Mouse (Mus musculus) intestine, embryonic 14.5 days (tissue): Measurements from ENCODE around the gene Uqcrh. TPM values are rescaled to one million over a fixed set of nuclear protein-coding genes. Genes with fewer than 3 reads are reported as not detected.

Experiments
- polyA plus RNA-seq: library from polyadenylated mRNA; unstranded; fragments of >200 nt; fragmentation: Nextera tagmentation; extraction: Ambion mirVana; gene quantifications from 2 replicates; pipeline ENCODE4 v1.2.1, GENCODE M21; 2014

Uqcrh gene
- polyA plus RNA-seq, 1 experiment from 2014 or later, result 617 TPM

Other genes with a start within 250 kb of the Uqcrh start
- gene Mob3c, start 247.0 kb downstream of the Uqcrh start, polyA plus RNA-seq, result 10.7 and 13.4 TPM in 2 replicates
- 21.3 and 24.7 TPM in 2 replicates for gene Mknk1, start 235.9 kb downstream of the Uqcrh start, polyA plus RNA-seq
- not detected in 2 replicates for gene Kncn, start 190.7 kb downstream of the Uqcrh start, polyA plus RNA-seq
- not detected in 2 replicates for gene 6430628N08Rik, start 184.4 kb downstream of the Uqcrh start, polyA plus RNA-seq
- gene Dmbx1, start 135.1 kb downstream of the Uqcrh start, polyA plus RNA-seq, result 0.07 TPM in 1 of 2 replicates, not detected in the other
- 13.5 and 19.2 TPM in 2 replicates for gene Faah, start 57.1 kb downstream of the Uqcrh start, polyA plus RNA-seq
- gene Nsun4, start 21.2 kb downstream of the Uqcrh start, polyA plus RNA-seq, result 21.6 and 22.4 TPM in 2 replicates
- 73.4 and 78.9 TPM in 2 replicates for gene Lrrc41, start 198 bp upstream of the Uqcrh start, polyA plus RNA-seq
- 33.0 and 36.5 TPM in 2 replicates for gene Rad54l, start 48.6 kb upstream of the Uqcrh start, polyA plus RNA-seq
- 53.7 and 57.4 TPM in 2 replicates for gene Pomgnt1, start 48.8 kb upstream of the Uqcrh start, polyA plus RNA-seq
- gene Lurap1, start 76.3 kb upstream of the Uqcrh start, polyA plus RNA-seq, result 1.9 and 2.5 TPM in 2 replicates
- gene Tspan1, start 92.5 kb upstream of the Uqcrh start, polyA plus RNA-seq, result 26.5 and 33.5 TPM in 2 replicates
- gene 1700042G07Rik, start 98.3 kb upstream of the Uqcrh start, polyA plus RNA-seq, result not detected in 2 replicates
- gene Gm49337, start 98.3 kb upstream of the Uqcrh start, polyA plus RNA-seq, result not detected in 2 replicates
- gene Pik3r3, start 146.5 kb upstream of the Uqcrh start, polyA plus RNA-seq, result 13.9 and 14.3 TPM in 2 replicates